Mouse (Mus musculus) stomach, postnatal 0 days (tissue): ENCODE measurements around the gene Fer. TPM values are rescaled to one million over a fixed set of nuclear protein-coding genes. Genes with fewer than 3 reads are reported as not detected.
A peak's percentile ranks its signal among the peaks of the same experiment; 100 is the strongest.

Source experiments
- ATAC-seq: fragments of 200-750 bp; cut with Nextera tagmentation; 2 replicates; pipeline ENCODE4 v1.8.0; 2017; ENCODE audit not compliant: low FRiP score, low TSS enrichment
- DNase-seq: peaks from one replicate; pipeline ENCODE4 v3.0.0-alpha.2; 2016; ENCODE audit warnings: low spot score
- H3K27ac ChIP-seq: fragments of 300-500 bp; sonication (generic); replicated peaks from 2 replicates; pipeline ENCODE4 v1.5.1; 2014; ENCODE audit warnings: mild to moderate bottlenecking, control low read depth
- H3K27me3 ChIP-seq: fragments of 300-500 bp; sonication (generic); 2 replicates; pipeline ENCODE4 v1.6.1; 2014; ENCODE audit warnings: low read length; ENCODE audit not compliant: control insufficient read depth, insufficient read depth
- H3K36me3 ChIP-seq: fragments of 300-500 bp; sonication (generic); 2 replicates; pipeline ENCODE4 v1.6.1; 2014; ENCODE audit warnings: low read length, mixed read lengths; ENCODE audit not compliant: control insufficient read depth, insufficient read depth
- H3K4me1 ChIP-seq: fragments of 300-500 bp; sonication (generic); replicated peaks from 2 replicates; pipeline ENCODE4 v1.6.1; 2014; ENCODE audit warnings: antibody characterized with exemption; ENCODE audit not compliant: control insufficient read depth, insufficient read depth
- H3K4me2 ChIP-seq: fragments of 300-500 bp; sonication (generic); replicated peaks from 2 replicates; pipeline ENCODE4 v1.6.1; 2014; ENCODE audit warnings: low read depth, mild to moderate bottlenecking, control low read depth, moderate library complexity
- H3K4me3 ChIP-seq: fragments of 300-500 bp; sonication (generic); 2 replicates; pipeline ENCODE4 v1.5.1; 2014; ENCODE audit warnings: low read depth, low read length, control low read depth
- H3K9ac ChIP-seq: fragments of 300-500 bp; sonication (generic); 2 replicates; pipeline ENCODE4 v1.6.1; 2014; ENCODE audit warnings: mild to moderate bottlenecking, low read length, control low read depth, mixed read lengths
- H3K9me3 ChIP-seq: fragments of 300-500 bp; sonication (generic); 2 replicates; pipeline ENCODE4 v1.6.1; 2016; ENCODE audit warnings: low read length; ENCODE audit not compliant: control insufficient read depth
- CTCF ChIP-seq: IDR thresholded peaks from 2 replicates; pipeline ENCODE4 v1.5.1; 2016; ENCODE audit warnings: antibody characterized with exemption, low read depth, mild to moderate bottlenecking, moderate library complexity
- EP300 ChIP-seq: optimal IDR thresholded peaks from 2 replicates; pipeline ENCODE3; 2016; ENCODE audit warnings: antibody characterized with exemption
- WGBS: fragments of 180-500 bp; shearing (Covaris S2); extraction: QIAGEN DNeasy Blood & Tissue Kit; methylation state at CpG from one replicate; pipeline ENCODE4 v1.1.7; 2014; 5-methylcytosine and 5-hydroxymethylcytosine counted together
- polyA plus RNA-seq: library from polyadenylated mRNA; unstranded; fragments of >200 nt; fragmentation: Nextera tagmentation; extraction: Ambion mirVana; gene quantifications from 2 replicates; pipeline ENCODE4 v1.2.1, GENCODE M21; 2015

The Fer gene
- 17.2 and 18.5 TPM in 2 replicates for polyA plus RNA-seq

GRCm38 (mm10) chr17:63863012-63863630 is at the start of gene Fer:
Gene Fer (plus strand): TSS chr17:63863062.
- Histone ChIP-seq H3K36me3 (no peaks in the 10 kb centered on the region), H3K4me1 (no peaks in the 10 kb centered on the region), H3K9me3 (no peaks in the 10 kb centered on the region), H3K27me3 (no peaks in the 10 kb centered on the region), H3K4me3 (peak within 1 kb of the TSS; percentile 90), H3K27ac (peak within 1 kb of the TSS; percentile 94), H3K9ac (peak within 1 kb of the TSS; percentile 89), H3K4me2 (peak within 1 kb of the TSS; percentile 92)
- DNase-seq (no peak), ATAC-seq (peak; percentile 65)
- TF ChIP-seq CTCF: no peak
- no peak for TF ChIP-seq EP300
- WGBS: 2% methylated on average over 41 of the region's 41 CpGs

- no peak overlapping the region for H3K27ac ChIP-seq
- H3K9ac ChIP-seq: no peak overlapping the region
- no peak overlapping the region for H3K4me2 ChIP-seq
- WGBS: 65% methylated on average over 6 of the region's 6 CpGs
- ATAC-seq: no peak
- no peak for TF ChIP-seq EP300
- no peak for TF ChIP-seq CTCF
- no peaks in the 10 kb centered on the region for H3K4me1 ChIP-seq
- H3K9me3 ChIP-seq: no peaks in the 10 kb centered on the region
- H3K27me3 ChIP-seq: no peaks in the 10 kb centered on the region
- no peak overlapping the region for H3K4me3 ChIP-seq
- no peaks in the 10 kb centered on the region for H3K36me3 ChIP-seq
- no peak for DNase-seq
These were observed 49.3 kb upstream of the Fer start for GRCm38 (mm10) chr17:63813552-63813951.

- 70% methylated on average over 10 of the region's 10 CpGs for WGBS
- no peaks in the 10 kb centered on the region for H3K4me1 ChIP-seq
- no peaks in the 10 kb centered on the region for H3K9me3 ChIP-seq
- TF ChIP-seq CTCF: no peak
- no peak for TF ChIP-seq EP300
- no peak for DNase-seq
- no peaks in the 10 kb centered on the region for H3K27me3 ChIP-seq
- ATAC-seq: no peak
- H3K4me2 ChIP-seq: no peak overlapping the region
- H3K9ac ChIP-seq: no peak overlapping the region
- no peak overlapping the region for H3K27ac ChIP-seq
- H3K36me3 ChIP-seq: no peaks in the 10 kb centered on the region
- no peak overlapping the region for H3K4me3 ChIP-seq
These were observed 44.3 kb upstream of the Fer start for GRCm38 (mm10) chr17:63818444-63819027.

- TF ChIP-seq EP300: no peak
- TF ChIP-seq CTCF: no peak
- H3K9ac ChIP-seq: no peak overlapping the region
- H3K4me3 ChIP-seq: no peak overlapping the region
- WGBS: 79% methylated on average over 4 of the region's 4 CpGs
- H3K27me3 ChIP-seq: no peaks in the 10 kb centered on the region
- H3K4me2 ChIP-seq: no peak overlapping the region
- H3K4me1 ChIP-seq: no peaks in the 10 kb centered on the region
- no peak for DNase-seq
- no peaks in the 10 kb centered on the region for H3K36me3 ChIP-seq
- no peak overlapping the region for H3K27ac ChIP-seq
- no peak for ATAC-seq
- no peaks in the 10 kb centered on the region for H3K9me3 ChIP-seq
These were observed 38.7 kb upstream of the Fer start for GRCm38 (mm10) chr17:63824141-63824540.

GRCm38 (mm10) chr17:63826196-63826595 is 36.7 kb upstream of the Fer start:
- no peaks in the 10 kb centered on the region for H3K4me1 ChIP-seq
- ATAC-seq: no peak
- no peaks in the 10 kb centered on the region for H3K9me3 ChIP-seq
- H3K4me2 ChIP-seq: no peak overlapping the region
- no peak overlapping the region for H3K27ac ChIP-seq
- no peak overlapping the region for H3K9ac ChIP-seq
- no peaks in the 10 kb centered on the region for H3K36me3 ChIP-seq
- no peak for DNase-seq
- no peak overlapping the region for H3K4me3 ChIP-seq
- WGBS: 84% methylated on average over 8 of the region's 8 CpGs
- no peak for TF ChIP-seq EP300
- no peak for TF ChIP-seq CTCF
- no peaks in the 10 kb centered on the region for H3K27me3 ChIP-seq

GRCm38 (mm10) chr17:63826767-63827166 is 36.1 kb upstream of the Fer start:
- H3K27me3 ChIP-seq: no peaks in the 10 kb centered on the region
- no peaks in the 10 kb centered on the region for H3K36me3 ChIP-seq
- no peaks in the 10 kb centered on the region for H3K9me3 ChIP-seq
- TF ChIP-seq EP300 (no peak), CTCF (no peak)
- no peak for ATAC-seq
- H3K4me3 ChIP-seq: no peak overlapping the region
- no peak overlapping the region for H3K27ac ChIP-seq
- no peak overlapping the region for H3K4me2 ChIP-seq
- no peak overlapping the region for H3K9ac ChIP-seq
- H3K4me1 ChIP-seq: no peaks in the 10 kb centered on the region
- WGBS: 74% methylated on average over 7 of the region's 7 CpGs
- no peak for DNase-seq
